Mouse (Mus musculus) B cell, adult (primary cell): ENCODE measurements around the gene Htr3a. TPM values are rescaled to one million over a fixed set of nuclear protein-coding genes. Genes with fewer than 3 reads are reported as not detected.

Experiments
- total RNA-seq: library from RNA; stranded (reverse); gene quantifications from 4 replicates; pipeline ENCODE4 v1.2.4, GENCODE M21; 2023; ENCODE audit not compliant: inconsistent age

Htr3a gene
- not detected in 4 replicates for total RNA-seq

GRCm38 (mm10) chr9:48910885-48911537 lies at the start of gene Htr3a:
TSS of gene Htr3a (minus strand) at chr9:48911099.

Other genes with a start within 250 kb of the Htr3a start
- 0.21 to 0.72 TPM (median 0.34 TPM) in 4 replicates for gene Zbtb16, start 74.9 kb downstream of the Htr3a start, total RNA-seq
- not detected in 4 replicates for gene Htr3b, start 53.9 kb upstream of the Htr3a start, total RNA-seq
- gene Usp28, start 74.3 kb upstream of the Htr3a start, total RNA-seq, result 46.8 to 56.4 TPM (median 51.0 TPM) in 4 replicates
- gene Zw10, start 144.5 kb upstream of the Htr3a start, total RNA-seq, result 39.7 to 44.3 TPM (median 41.9 TPM) in 4 replicates
- gene Tmprss5, start 170.2 kb upstream of the Htr3a start, total RNA-seq, result not detected in 4 replicates